Mouse (Mus musculus) layer of hippocampus, adult 2 months (tissue): ENCODE measurements around the gene Zdhhc19. TPM values are rescaled to one million over a fixed set of nuclear protein-coding genes. Genes with fewer than 3 reads are reported as not detected.

Experiments
- DNase-seq, 2 experiments: peaks; one replicate each; pipeline ENCODE4 v3.0.0; 2022; ENCODE audit warnings: low spot score in 2 of 2
- H3K27ac ChIP-seq: fragments of 200-600 bp; 2 replicates; pipeline ENCODE4 v1.8.1; 2022
- H3K4me3 ChIP-seq: fragments of 200-600 bp; 2 replicates; pipeline ENCODE4 v1.8.1; 2022; ENCODE audit warnings: mild to moderate bottlenecking
- CTCF ChIP-seq: fragments of 200-600 bp; conservative IDR thresholded peaks from 2 replicates; pipeline ENCODE4 v1.8.1; 2022; ENCODE audit warnings: antibody characterized with exemption, mild to moderate bottlenecking, moderate library complexity
- total RNA-seq, 2 experiments: library from RNA; stranded (reverse); gene quantifications; 2 replicates each; pipeline ENCODE4 v1.2.3; 2021

The Zdhhc19 gene
- total RNA-seq, 2 experiments from 2014 or later = not detected

DNA sequence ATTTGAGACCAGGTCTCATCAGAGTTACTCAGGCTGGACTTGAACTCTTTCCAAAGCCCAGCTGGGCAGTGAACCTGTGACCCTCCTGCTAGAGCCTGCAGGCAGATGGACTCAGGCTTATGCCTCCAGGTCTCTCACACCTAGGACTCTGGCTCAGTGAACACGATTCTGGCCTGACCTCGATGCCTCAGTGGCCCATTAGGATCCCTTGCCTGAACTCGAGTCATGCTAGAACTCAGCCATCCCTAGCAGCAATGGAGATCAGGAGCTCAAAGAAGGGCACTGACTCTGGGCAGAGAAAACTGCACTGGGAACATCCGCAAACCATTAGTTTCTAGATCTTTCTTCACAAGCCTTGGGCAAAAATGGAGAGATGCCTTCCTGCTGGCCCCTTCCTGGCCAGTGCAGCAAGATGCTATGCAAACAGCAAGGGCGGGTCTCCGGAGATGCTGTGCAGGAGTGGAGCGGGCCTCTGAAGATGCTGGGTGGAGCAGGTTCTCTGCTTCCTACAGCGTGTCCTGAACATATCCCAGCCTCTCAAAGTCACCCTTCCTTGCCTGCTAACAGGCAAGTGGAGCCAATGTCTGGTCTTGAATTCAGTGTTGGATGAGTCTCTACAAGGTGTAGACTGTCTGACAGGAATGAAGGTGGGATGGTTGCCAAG, 15.9 kb downstream of the Zdhhc19 start:
- H3K4me3 ChIP-seq = no peak overlapping the region
- H3K27ac ChIP-seq = peak overlapping the region; percentile 66

DNA sequence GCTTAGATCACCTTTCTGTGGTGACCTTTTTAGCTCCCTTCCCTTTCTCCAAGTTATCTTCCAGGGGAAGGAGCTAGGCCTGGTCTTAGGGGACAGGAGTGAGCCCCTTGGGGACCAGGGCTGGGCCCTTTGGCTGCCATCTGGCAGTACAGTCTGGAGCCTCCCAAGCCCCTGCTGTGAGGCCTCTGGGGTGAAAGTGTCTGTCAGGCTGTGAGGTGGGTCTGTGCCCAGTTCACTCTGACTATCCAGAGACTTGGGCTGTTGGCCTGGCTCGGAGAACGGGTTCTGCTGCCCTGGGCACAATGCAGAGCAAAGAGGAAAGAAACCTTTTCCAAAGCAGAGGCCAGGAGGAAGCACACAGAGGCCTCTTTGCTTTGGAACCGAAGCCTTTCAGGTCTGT, 16.9 kb downstream of the Zdhhc19 start:
- TF ChIP-seq CTCF = no peak
- DNase-seq = no peak
- peak overlapping the region; percentile 66 for H3K27ac ChIP-seq
- no peak overlapping the region for H3K4me3 ChIP-seq

More for the DNA sequence above, 15.9 kb downstream of the Zdhhc19 start:
- no peak for TF ChIP-seq CTCF
- no peak for DNase-seq

DNA sequence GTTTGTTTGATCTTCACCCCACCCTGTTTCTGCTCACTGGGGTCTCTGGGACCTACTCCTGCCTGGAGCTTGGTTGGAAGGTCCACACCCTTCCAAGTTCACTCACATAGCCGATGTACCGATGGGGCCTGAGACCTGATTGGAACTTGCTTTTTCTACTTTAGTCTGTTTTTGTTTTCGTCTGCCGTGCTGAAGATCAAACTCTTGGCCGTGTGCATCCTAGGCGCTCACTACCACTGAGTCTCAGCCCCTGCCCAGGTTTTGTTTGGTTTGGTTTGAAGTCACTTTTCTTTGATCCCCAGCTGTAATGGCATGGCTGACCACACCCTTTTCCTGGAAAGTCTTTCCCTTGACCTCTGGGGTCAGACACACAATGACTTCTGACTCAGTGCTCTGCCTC, 17.3 kb downstream of the Zdhhc19 start:
- Histone ChIP-seq H3K27ac (peak overlapping the region; percentile 66; the same call in 1 of the 2 replicates), H3K4me3 (no peak overlapping the region)
- TF ChIP-seq CTCF = no peak
- DNase-seq = no peak

DNA sequence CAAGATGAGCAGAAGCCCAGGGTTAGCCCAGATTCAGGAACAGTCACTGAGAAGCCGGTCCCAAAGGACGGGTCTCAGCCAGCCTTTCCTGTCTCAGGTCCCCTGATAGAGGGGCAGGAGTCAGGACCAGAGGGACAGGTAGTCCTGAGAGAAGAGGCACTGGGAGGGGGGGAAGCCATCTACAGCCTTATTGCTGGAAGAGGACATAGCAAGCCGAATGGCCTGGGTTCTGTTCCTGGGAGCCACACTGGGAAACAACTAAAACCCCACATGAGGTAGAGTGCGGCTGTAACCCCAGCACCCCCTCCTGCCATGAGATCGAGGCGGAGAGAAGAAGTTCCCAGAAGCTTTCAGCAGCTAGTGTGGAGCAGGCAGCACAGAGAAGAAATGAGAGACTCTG, 17.9 kb downstream of the Zdhhc19 start:
- TF ChIP-seq CTCF = no peak
- no peak for DNase-seq
- Histone ChIP-seq H3K4me3 (no peak overlapping the region), H3K27ac (peak overlapping the region; percentile 54; the same call in 1 of the 2 replicates)

DNA sequence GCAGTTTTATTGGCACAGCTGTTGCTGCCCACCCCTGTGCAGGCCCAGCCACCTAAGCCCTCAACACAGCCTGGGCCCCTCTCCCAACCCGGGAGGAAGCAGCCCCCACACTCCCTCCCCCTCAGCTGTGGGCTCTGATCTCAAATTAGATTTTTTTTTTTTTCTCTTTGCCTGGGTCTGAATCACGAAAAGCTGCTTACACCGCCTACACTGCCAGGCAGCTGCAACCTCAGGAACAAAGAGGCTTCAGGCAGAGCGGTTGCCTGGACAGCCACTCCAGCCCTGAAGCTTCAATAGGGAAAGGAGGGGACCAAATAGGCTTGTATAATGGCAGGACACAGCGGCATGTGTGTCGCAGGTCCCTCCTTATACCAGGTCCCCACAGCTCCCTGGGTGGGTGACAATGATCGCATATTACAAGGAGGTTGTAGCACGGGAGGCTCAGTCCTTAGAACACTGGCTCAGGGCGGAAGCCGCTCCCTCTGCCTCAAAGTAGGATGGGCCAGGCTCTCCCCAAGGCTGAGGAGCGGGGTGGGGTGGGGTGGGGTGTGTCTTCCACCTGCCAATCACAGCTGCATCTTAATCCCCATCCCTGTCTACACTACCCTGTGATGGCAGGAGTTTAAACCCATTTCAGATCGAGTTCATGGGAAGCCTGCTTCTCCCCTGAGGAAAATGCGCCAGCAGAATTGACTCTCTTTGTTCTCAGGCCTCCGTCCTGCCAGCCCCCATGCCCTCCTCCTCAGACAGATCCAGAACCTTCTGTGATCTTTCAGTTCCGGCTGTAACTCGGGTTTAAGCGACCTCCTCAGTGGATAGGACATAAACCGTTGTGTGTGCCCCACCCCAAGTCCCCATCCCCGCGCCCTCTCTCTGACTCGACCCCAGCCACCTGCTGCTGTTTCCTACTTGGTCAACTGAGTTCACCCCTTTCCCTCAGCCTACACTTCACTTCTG, 20.2 kb downstream of the Zdhhc19 start:
- no peak for TF ChIP-seq CTCF
- DNase-seq = peak; percentile 72 to 88
- peak overlapping the region; percentile 94 for H3K27ac ChIP-seq
- peak overlapping the region; percentile 44 for H3K4me3 ChIP-seq

DNA sequence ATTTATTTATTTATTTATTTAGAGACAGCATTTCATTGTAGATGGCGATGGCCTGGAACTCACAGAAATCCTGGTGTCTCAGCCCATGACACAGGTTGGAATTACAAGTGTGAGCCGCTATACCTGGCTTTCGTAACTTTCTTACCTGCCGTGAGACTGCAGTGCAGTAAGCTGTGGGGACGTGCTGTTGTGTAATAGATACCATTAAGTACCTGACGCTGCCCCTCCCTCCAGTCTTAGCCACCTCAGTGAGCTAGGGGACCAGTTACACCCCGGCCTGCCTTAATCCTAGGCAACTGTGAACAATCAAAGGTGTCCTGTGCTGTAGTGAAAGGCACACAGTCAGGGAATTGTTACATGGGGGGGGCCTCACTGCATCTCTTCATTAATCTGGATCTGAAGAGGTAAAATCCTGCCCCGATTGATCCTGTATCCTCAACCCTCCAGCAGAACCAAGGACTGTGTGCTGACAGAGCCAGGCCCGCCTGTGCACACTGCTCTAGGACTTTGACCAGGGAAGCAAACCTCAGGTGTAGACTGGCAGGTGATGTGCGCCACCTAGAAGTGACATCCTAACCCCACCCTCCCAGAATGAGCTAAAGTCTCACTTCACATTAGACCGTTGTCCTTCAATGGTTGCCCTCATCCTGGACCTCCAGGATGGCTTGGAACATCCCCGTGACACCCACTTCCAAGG, 21.9 kb downstream of the Zdhhc19 start:
- H3K4me3 ChIP-seq = no peak overlapping the region
- no peak overlapping the region for H3K27ac ChIP-seq
- DNase-seq = no peak
- TF ChIP-seq CTCF = no peak

DNA sequence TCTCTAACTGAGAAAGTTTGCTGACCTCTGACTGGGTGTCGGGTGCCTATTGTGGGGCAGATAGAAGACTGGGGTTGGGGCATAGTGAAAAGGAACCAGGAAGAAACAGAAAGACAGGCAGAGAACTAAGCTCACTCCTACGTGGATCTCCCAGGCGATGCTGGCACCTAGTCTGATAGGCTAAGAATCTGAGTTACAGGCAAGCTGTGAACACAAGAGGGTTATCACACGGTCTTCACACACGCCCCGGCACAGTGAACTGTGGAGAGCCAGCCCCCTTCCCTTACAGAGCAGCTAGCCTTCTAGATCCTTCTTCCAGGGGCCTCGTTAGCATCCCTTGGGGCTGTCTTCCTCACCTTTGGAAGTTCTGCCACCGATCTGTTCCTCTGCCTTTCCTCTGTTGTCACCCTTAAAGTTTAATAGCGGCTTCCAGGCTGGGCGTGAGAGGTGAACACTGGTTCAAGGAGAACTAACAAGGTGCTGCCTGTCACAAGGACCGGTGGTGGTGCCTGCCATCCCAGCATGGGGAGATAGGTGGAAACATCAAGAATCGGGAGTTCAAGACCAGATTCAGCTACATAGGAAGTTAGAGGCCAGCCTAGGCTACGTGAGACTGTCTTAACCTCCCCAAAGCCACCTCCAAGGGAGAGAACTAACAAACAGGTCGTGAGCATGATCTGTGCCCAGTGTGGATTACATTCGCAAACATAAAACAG, 23.7 kb downstream of the Zdhhc19 start:
- no peak for DNase-seq
- peak overlapping the region; percentile 62; the same call in 1 of the 2 replicates for H3K27ac ChIP-seq
- no peak for TF ChIP-seq CTCF
- no peak overlapping the region for H3K4me3 ChIP-seq

DNA sequence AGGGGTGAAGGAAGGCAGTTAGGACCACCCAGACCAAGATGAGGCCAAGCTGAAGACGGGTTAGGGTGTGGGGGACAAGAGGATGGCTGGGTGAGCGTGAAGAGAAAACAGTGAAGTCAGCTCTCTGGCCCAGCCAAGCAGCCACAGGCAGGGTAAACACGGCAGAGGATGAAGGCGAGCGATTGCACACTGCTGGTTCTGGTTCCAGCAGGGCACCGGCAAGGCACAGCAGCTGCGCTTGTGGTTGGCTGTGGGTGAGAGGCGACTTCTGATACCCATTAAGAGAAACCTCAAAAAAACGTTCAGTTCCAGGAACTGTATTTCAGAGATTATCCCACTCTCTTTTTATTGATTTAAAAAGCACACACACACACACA, 24.3 kb downstream of the Zdhhc19 start:
- no peak for DNase-seq
- no peak overlapping the region for H3K4me3 ChIP-seq
- no peak for TF ChIP-seq CTCF
- peak overlapping the region; percentile 62; the same call in 1 of the 2 replicates for H3K27ac ChIP-seq

DNA sequence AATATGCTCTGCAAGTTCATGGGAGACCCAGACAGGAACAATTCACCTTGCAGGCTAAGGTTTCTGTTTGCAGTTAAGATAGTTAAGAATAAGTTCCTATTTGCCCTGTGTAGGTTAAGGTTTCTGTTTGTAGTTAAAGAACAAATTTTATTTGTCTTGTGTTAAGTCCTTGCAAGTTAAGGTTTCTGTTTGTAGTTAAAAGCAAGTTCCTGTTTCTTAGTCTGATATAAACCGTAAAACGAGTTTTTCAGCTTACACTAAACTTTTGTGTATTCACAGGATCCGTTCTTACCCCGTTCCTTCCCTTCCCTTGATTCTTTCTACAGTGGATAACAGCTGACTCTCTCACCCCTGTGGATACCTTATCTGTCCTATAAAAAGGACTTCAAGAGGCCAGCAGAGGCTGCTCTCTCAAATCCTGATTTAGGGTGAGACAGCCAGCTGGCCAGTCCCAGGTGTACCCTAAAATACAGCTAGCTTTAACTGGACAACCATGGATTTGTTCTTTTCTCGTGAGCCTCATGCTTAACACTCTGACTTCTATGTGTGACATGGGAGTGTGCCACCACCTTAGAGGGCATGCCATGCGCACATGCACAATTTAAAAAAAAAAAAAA, 26.6 kb downstream of the Zdhhc19 start:
- H3K4me3 ChIP-seq = no peak overlapping the region
- no peak for DNase-seq
- TF ChIP-seq CTCF = no peak
- H3K27ac ChIP-seq = no peak overlapping the region

DNA sequence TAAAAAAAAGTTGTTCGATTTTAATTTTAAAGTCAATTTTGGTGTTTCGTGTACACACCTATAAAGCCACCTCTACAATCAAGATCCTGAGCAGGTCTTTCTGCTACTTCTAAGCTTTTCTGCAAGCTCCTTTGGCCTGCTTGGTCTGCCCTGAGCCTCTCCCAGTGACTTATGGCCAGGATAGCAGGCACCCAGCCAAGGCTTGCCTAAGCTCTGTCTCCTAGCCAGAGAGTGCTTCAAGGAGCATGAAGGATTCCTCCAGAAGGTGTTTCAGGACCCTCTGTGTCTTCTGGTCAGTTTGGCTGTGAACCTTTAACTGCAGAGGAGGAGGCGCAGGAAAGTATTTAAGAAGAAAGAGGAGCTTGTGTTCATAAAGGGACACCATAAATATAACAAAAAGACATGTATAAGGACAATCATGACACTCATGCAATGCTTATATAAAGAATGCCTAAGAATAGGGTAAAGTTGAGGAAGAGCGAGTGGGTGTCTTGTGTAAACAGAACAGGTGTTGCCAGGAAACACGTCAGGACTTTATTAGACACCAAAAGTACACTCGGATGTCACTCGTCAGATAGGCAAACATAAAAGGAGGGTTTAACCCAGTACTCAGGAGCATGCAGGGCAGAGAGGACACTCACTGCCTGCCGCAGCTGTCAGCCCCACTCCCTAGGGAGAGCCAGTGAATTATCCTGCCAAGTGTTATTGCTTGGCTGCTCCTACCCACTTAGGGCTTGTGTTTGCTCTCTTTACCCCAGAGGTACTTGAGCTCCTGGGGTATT, 27.6 kb downstream of the Zdhhc19 start:
- DNase-seq = no peak
- no peak overlapping the region for H3K4me3 ChIP-seq
- TF ChIP-seq CTCF = no peak
- peak overlapping the region; percentile 32; the same call in 1 of the 2 replicates for H3K27ac ChIP-seq

DNA sequence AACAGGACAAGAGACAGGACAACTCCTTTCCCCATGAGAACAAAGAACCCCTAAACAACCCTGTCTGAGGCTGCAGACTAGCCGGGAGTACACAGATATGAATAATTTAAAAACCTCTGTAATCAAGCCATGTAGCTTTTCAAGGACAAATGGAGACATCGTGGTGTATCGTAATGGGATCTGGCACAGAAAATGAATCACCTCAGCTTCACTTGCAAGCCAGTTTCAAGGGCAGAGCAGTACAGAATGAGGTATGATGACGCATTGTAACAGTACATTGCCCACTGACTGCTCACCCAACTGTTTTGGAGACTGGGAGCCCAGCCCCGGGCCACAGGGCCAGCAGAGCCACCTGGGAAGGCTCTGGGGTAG, 28.2 kb downstream of the Zdhhc19 start:
- Histone ChIP-seq H3K4me3 (no peak overlapping the region), H3K27ac (peak overlapping the region; percentile 32; the same call in 1 of the 2 replicates)
- TF ChIP-seq CTCF = no peak
- DNase-seq = no peak
